ENCODE assay signal across 1 mouse cellular context in genomic region chr4:134511730-134512129, GRCm38 (mm10).
TF ChIP-seq lines count a peak whose summit lies in the region.

No protein-coding gene starts in this region.

TF ChIP-seq in MEL, 35 proteins besides CTCF, POLR2A, EP300 and RAD21 (continued from another document):
- no peak for TF ChIP-seq NELFE (IDR thresholded peaks at IDR 0.05; ENCODE audit: low read depth, low read length)
- no peak for TF ChIP-seq GATA1 (IDR thresholded peaks at IDR 0.05; ENCODE audit: low read depth, low read length)
- no peak for TF ChIP-seq MAZ (IDR thresholded peaks at IDR 0.05; ENCODE audit: low read depth, low read length)
- no peak for TF ChIP-seq TBP (IDR thresholded peaks at IDR 0.05; ENCODE audit: low read depth, low read length)
- no peak for TF ChIP-seq CHD1 (IDR thresholded peaks at IDR 0.05; ENCODE audit: low read depth, low read length)
- TF ChIP-seq ETS1 (IDR thresholded peaks at IDR 0.05; ENCODE audit: low read depth, low read length), result no peak
- no peak for TF ChIP-seq ZKSCAN1 (IDR thresholded peaks at IDR 0.05; ENCODE audit: low read depth, low read length)
- TF ChIP-seq JUND (IDR thresholded peaks at IDR 0.05; ENCODE audit: low read depth, low read length), result no peak
- no peak for TF ChIP-seq UBTF (IDR thresholded peaks at IDR 0.05; ENCODE audit: borderline replicate concordance, insufficient read depth, low read depth, low read length)
- TF ChIP-seq HCFC1 (IDR thresholded peaks at IDR 0.05; ENCODE audit: low read depth, low read length), result no peak
- TF ChIP-seq E2F4 (IDR thresholded peaks at IDR 0.05; ENCODE audit: borderline replicate concordance, low read depth, low read length), result no peak
- TF ChIP-seq SMC3 (IDR thresholded peaks at IDR 0.05; ENCODE audit: low read depth, low read length), result no peak
- TF ChIP-seq ZC3H11A (IDR thresholded peaks at IDR 0.05; ENCODE audit: low read depth, low read length), result no peak
- TF ChIP-seq ELF1 (IDR thresholded peaks at IDR 0.05; ENCODE audit: low read depth, low read length), result no peak
- TF ChIP-seq MYB (IDR thresholded peaks at IDR 0.05; ENCODE audit: low read depth, low read length), result no peak
- TF ChIP-seq MEF2A (IDR thresholded peaks at IDR 0.05; ENCODE audit: extremely low read depth, insufficient replicate concordance, low read depth, low read length, poor library complexity, severe bottlenecking), result no peak
- TF ChIP-seq POLR2AphosphoS5 (IDR thresholded peaks at IDR 0.05; ENCODE audit: borderline replicate concordance, low read depth, low read length), result no peak
